Mouse (Mus musculus): ENCODE measurements around the gene Cd300c2. TPM values are rescaled to one million over a fixed set of nuclear protein-coding genes. Genes with fewer than 3 reads are reported as not detected.

The Cd300c2 gene
- polyA plus RNA-seq, 1 experiment from 2014 or later, result 0.87 TPM

- H3K4me1 ChIP-seq, result no peaks in the 10 kb centered on the region
- H3K27me3 ChIP-seq (replicated peaks; ENCODE audit: low read depth, poor library complexity, severe bottlenecking), result no peaks in the 10 kb centered on the region
- 91% methylated on average over 1 of the region's 1 CpGs for WGBS
- no peak overlapping the region for H3K4me3 ChIP-seq
- no peaks in the 10 kb centered on the region for H3K36me3 ChIP-seq (replicated peaks)
- H3K9me3 ChIP-seq, result no peaks in the 10 kb centered on the region
- DNase-seq (ENCODE audit: low spot score), result no peak
- no peak overlapping the region for H3K27ac ChIP-seq (replicated peaks)
Observed at GRCm38 (mm10) chr11:114960369-114960768, 41.3 kb downstream of the Cd300c2 start.

Other genes with a start within 250 kb of the Cd300c2 start
- 1.3 and 2.0 TPM in 2 replicates for gene Kif19a, start 236.5 kb downstream of the Cd300c2 start, polyA plus RNA-seq (2016; fragmentation: Nextera tagmentation; extraction: Ambion mirVana)
- gene Btbd17, start 205.9 kb downstream of the Cd300c2 start, polyA plus RNA-seq (2016; fragmentation: Nextera tagmentation; extraction: Ambion mirVana), result 10.0 and 17.0 TPM in 2 replicates
- 0.18 TPM in 1 of 2 replicates, not detected in the other for gene Gpr142, start 203.0 kb downstream of the Cd300c2 start, polyA plus RNA-seq (2016; fragmentation: Nextera tagmentation; extraction: Ambion mirVana)
- 62.2 and 62.5 TPM in 2 replicates for gene Gprc5c, start 150.7 kb downstream of the Cd300c2 start, polyA plus RNA-seq (2016; fragmentation: Nextera tagmentation; extraction: Ambion mirVana)
- gene Cd300a, start 111.8 kb downstream of the Cd300c2 start, polyA plus RNA-seq (2016; fragmentation: Nextera tagmentation; extraction: Ambion mirVana), result 1.1 and 1.8 TPM in 2 replicates
- 0.10 TPM in 1 of 2 replicates, not detected in the other for gene Cd300lb, start 67.5 kb downstream of the Cd300c2 start, polyA plus RNA-seq (2016; fragmentation: Nextera tagmentation; extraction: Ambion mirVana)
- gene Cd300c, start 32.7 kb downstream of the Cd300c2 start, polyA plus RNA-seq (2016; fragmentation: Nextera tagmentation; extraction: Ambion mirVana), result not detected in 2 replicates
- 0.05 and 0.13 TPM in 2 replicates for gene Cd300ld, start 12.0 kb downstream of the Cd300c2 start, polyA plus RNA-seq (2016; fragmentation: Nextera tagmentation; extraction: Ambion mirVana)
- gene Cd300ld2, start 14.3 kb upstream of the Cd300c2 start, polyA plus RNA-seq (2016; fragmentation: Nextera tagmentation; extraction: Ambion mirVana), result not detected in 2 replicates
- not detected in 2 replicates for gene Cd300ld4, start 25.1 kb upstream of the Cd300c2 start, polyA plus RNA-seq (2016; fragmentation: Nextera tagmentation; extraction: Ambion mirVana)
- gene Cd300ld5, start 35.9 kb upstream of the Cd300c2 start, polyA plus RNA-seq (2016; fragmentation: Nextera tagmentation; extraction: Ambion mirVana), result not detected in 2 replicates
- not detected in 2 replicates for gene Cd300ld3, start 46.5 kb upstream of the Cd300c2 start, polyA plus RNA-seq (2016; fragmentation: Nextera tagmentation; extraction: Ambion mirVana)
- not detected in 2 replicates for gene Cd300e, start 60.3 kb upstream of the Cd300c2 start, polyA plus RNA-seq (2016; fragmentation: Nextera tagmentation; extraction: Ambion mirVana)
- 1.2 and 2.2 TPM in 2 replicates for gene Rab37, start 89.6 kb upstream of the Cd300c2 start, polyA plus RNA-seq (2016; fragmentation: Nextera tagmentation; extraction: Ambion mirVana)
- 0.19 TPM in 1 of 2 replicates, not detected in the other for gene Cd300lf, start 132.1 kb upstream of the Cd300c2 start, polyA plus RNA-seq (2016; fragmentation: Nextera tagmentation; extraction: Ambion mirVana)
- gene Slc9a3r1, start 161.5 kb upstream of the Cd300c2 start, polyA plus RNA-seq (2016; fragmentation: Nextera tagmentation; extraction: Ambion mirVana), result 39.2 and 42.5 TPM in 2 replicates
- gene Tmem104, start 185.6 kb upstream of the Cd300c2 start, polyA plus RNA-seq (2016; fragmentation: Nextera tagmentation; extraction: Ambion mirVana), result 10.1 and 10.3 TPM in 2 replicates
- gene Nat9, start 186.0 kb upstream of the Cd300c2 start, polyA plus RNA-seq (2016; fragmentation: Nextera tagmentation; extraction: Ambion mirVana), result 18.2 and 18.4 TPM in 2 replicates